Mouse (Mus musculus) midbrain, embryonic 14.5 days (tissue): ENCODE results near the gene Brat1. TPM values are rescaled to one million over a fixed set of nuclear protein-coding genes. Genes with fewer than 3 reads are reported as not detected.
"Not testable (repeated sequence)": the region's sequence is repeated elsewhere in the genome, so short reads cannot be mapped to it uniquely, and the experiment has no call there.

Source experiments
- ATAC-seq: fragments of 200-750 bp; cut with Nextera tagmentation; 2 replicates; pipeline ENCODE4 v1.8.0; 2017; ENCODE audit warnings: moderate number of reproducible peaks, moderate library complexity; ENCODE audit not compliant: low FRiP score, low TSS enrichment
- DNase-seq: peaks from one replicate; pipeline ENCODE4 v3.0.0-alpha.2; 2015
- H3K27ac ChIP-seq: fragments of 300-500 bp; sonication (generic); replicated peaks from 2 replicates; pipeline ENCODE4 v1.5.1; 2014; ENCODE audit warnings: mild to moderate bottlenecking, low read depth, low read length, moderate library complexity
- H3K27me3 ChIP-seq: fragments of 300-500 bp; sonication (generic); 2 replicates; pipeline ENCODE4 v1.6.1; 2014; ENCODE audit warnings: low read length, control low read depth, mixed read lengths; ENCODE audit not compliant: control insufficient read depth, insufficient read depth
- H3K36me3 ChIP-seq: fragments of 300-500 bp; sonication (generic); 2 replicates; pipeline ENCODE4 v1.6.1; 2014; ENCODE audit warnings: low read length, control low read depth; ENCODE audit not compliant: control insufficient read depth, insufficient read depth
- H3K4me1 ChIP-seq: fragments of 300-500 bp; sonication (generic); 2 replicates; pipeline ENCODE4 v1.6.1; 2014; ENCODE audit warnings: mild to moderate bottlenecking, antibody characterized with exemption, low read length, control low read depth; ENCODE audit not compliant: control insufficient read depth, insufficient read depth
- H3K4me2 ChIP-seq: fragments of 300-500 bp; sonication (generic); 2 replicates; pipeline ENCODE4 v1.6.1; 2014; ENCODE audit warnings: mild to moderate bottlenecking, low read length, moderate library complexity
- H3K4me3 ChIP-seq: fragments of 300-500 bp; sonication (generic); replicated peaks from 2 replicates; pipeline ENCODE4 v1.5.1; 2014; ENCODE audit warnings: low read depth, low read length
- H3K9ac ChIP-seq: fragments of 300-500 bp; sonication (generic); replicated peaks from 2 replicates; pipeline ENCODE4 v1.6.1; 2014; ENCODE audit warnings: mild to moderate bottlenecking, low read length, moderate library complexity
- H3K9me3 ChIP-seq: fragments of 300-500 bp; sonication (generic); 2 replicates; pipeline ENCODE4 v1.6.1; 2016; ENCODE audit warnings: low read length, control low read depth, mixed read lengths; ENCODE audit not compliant: control insufficient read depth
- WGBS: fragments of 180-500 bp; shearing (Covaris S2); extraction: QIAGEN DNeasy Blood & Tissue Kit; methylation state at CpG from one replicate; pipeline ENCODE4 v1.1.7; 2014; 5-methylcytosine and 5-hydroxymethylcytosine counted together
- polyA plus RNA-seq: library from polyadenylated mRNA; unstranded; fragments of >200 nt; fragmentation: Nextera tagmentation; extraction: Ambion mirVana; gene quantifications from 2 replicates; pipeline ENCODE4 v1.2.1, GENCODE M21; 2014

Brat1 gene
- polyA plus RNA-seq, 1 experiment from 2014 or later = 19.0 TPM

DNA sequence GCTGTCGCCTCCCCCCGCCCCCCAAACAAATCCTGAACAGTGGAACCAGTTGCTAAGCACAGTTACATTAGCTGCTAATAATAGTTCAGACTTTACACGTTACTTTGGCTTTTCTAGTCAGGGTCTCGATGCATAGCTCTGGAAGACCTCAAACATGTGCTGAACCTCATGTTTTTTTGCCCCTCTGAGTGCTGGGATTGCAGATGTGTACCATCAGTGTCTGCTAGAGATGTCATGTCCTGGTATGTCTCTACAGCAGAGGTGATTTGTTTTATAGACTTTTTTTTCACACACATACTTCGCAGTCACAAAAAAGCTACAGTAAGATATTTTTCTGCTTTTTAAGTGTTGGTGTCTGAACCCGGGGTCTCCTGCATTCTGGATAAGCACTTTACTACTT, 32.7 kb upstream of the Brat1 start:
- 94% methylated on average over 6 of the region's 6 CpGs for WGBS
- no peak overlapping the region for H3K9ac ChIP-seq
- peaks cover 72% of the 10 kb centered on the region for H3K36me3 ChIP-seq
- H3K4me1 ChIP-seq = no peaks in the 10 kb centered on the region
- H3K27me3 ChIP-seq = no peaks in the 10 kb centered on the region
- no peak overlapping the region for H3K27ac ChIP-seq
- ATAC-seq = no peak
- H3K4me2 ChIP-seq = no peak overlapping the region
- no peak for DNase-seq
- peaks cover 3% of the 10 kb centered on the region; the same call in 1 of the 2 replicates for H3K9me3 ChIP-seq
- H3K4me3 ChIP-seq = no peak overlapping the region

- 96% methylated on average over 6 of the region's 6 CpGs for WGBS
- ATAC-seq, H3K9me3 ChIP-seq, H3K9ac ChIP-seq, H3K4me3 ChIP-seq, H3K27me3 ChIP-seq, H3K4me1 ChIP-seq, H3K27ac ChIP-seq, DNase-seq, H3K4me2 ChIP-seq: not testable (repeated sequence)
- peaks cover 74% of the 10 kb centered on the region for H3K36me3 ChIP-seq
Observed at GRCm38 (mm10) chr5:140672603-140673002, 32.2 kb upstream of the Brat1 start.

GRCm38 (mm10) chr5:140674036-140674435, 30.8 kb upstream of the Brat1 start:
- DNase-seq (no peak), ATAC-seq (no peak)
- Histone ChIP-seq H3K4me2 (no peak overlapping the region), H3K4me1 (no peaks in the 10 kb centered on the region), H3K36me3 (peaks cover 78% of the 10 kb centered on the region), H3K27ac (no peak overlapping the region), H3K27me3 (no peaks in the 10 kb centered on the region), H3K9me3 (no peaks in the 10 kb centered on the region; the same call in 1 of the 2 replicates), H3K4me3 (no peak overlapping the region), H3K9ac (no peak overlapping the region)
- WGBS = 91% methylated on average over 17 of the region's 17 CpGs

DNA sequence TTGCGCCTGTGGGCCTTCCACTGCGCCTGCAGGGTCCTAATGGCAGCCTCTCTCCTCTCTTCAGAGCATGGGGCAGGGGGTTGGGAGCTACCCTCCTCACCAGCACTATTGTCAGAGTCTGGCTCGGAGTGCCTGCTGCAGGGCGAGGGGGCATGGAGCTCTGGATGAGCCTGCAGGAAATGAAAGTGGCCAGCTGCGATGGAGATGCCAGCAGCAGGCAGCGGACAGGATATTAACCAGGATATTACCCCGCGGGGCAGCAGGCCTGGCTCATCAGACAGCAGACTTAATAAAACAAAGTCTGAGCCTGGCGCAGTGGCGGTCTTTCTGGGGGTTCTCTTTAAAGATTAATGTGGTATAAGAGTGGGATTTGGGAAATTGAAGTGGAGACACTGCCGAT, 29.7 kb upstream of the Brat1 start:
- DNase-seq = peak; percentile 36
- Histone ChIP-seq H3K36me3 (peaks cover 77% of the 10 kb centered on the region), H3K27ac (0 out of 2 replicates have a peak overlapping the region, but pooled peaks have one; percentile 26), H3K4me2 (no peak overlapping the region), H3K9ac (no peak overlapping the region), H3K4me3 (no peak overlapping the region), H3K4me1 (no peaks in the 10 kb centered on the region), H3K27me3 (no peaks in the 10 kb centered on the region), H3K9me3 (no peaks in the 10 kb centered on the region)
- ATAC-seq = no peak
- 74% methylated on average over 11 of the region's 11 CpGs for WGBS

- peak overlapping the region; percentile 22; the same call in 1 of the 2 replicates for H3K27ac ChIP-seq
Observed at GRCm38 (mm10) chr5:140675640-140676039, 29.2 kb upstream of the Brat1 start.

GRCm38 (mm10) chr5:140677137-140677536, 27.7 kb upstream of the Brat1 start:
- ATAC-seq = no peak
- DNase-seq = no peak
- Histone ChIP-seq H3K9ac (no peak overlapping the region), H3K9me3 (no peaks in the 10 kb centered on the region), H3K4me3 (no peak overlapping the region), H3K27me3 (no peaks in the 10 kb centered on the region), H3K4me1 (no peaks in the 10 kb centered on the region), H3K36me3 (peaks cover 69% of the 10 kb centered on the region), H3K4me2 (no peak overlapping the region), H3K27ac (no peak overlapping the region)
- 93% methylated on average over 6 of the region's 6 CpGs for WGBS

More at GRCm38 (mm10) chr5:140675640-140676039, 29.2 kb upstream of the Brat1 start:
- Histone ChIP-seq H3K4me1 (no peaks in the 10 kb centered on the region), H3K27me3 (no peaks in the 10 kb centered on the region), H3K4me3 (no peak overlapping the region), H3K4me2 (no peak overlapping the region), H3K9ac (no peak overlapping the region), H3K36me3 (peaks cover 76% of the 10 kb centered on the region), H3K9me3 (no peaks in the 10 kb centered on the region)
- ATAC-seq (no peak), DNase-seq (no peak)
- WGBS = 92% methylated on average over 11 of the region's 11 CpGs

DNA sequence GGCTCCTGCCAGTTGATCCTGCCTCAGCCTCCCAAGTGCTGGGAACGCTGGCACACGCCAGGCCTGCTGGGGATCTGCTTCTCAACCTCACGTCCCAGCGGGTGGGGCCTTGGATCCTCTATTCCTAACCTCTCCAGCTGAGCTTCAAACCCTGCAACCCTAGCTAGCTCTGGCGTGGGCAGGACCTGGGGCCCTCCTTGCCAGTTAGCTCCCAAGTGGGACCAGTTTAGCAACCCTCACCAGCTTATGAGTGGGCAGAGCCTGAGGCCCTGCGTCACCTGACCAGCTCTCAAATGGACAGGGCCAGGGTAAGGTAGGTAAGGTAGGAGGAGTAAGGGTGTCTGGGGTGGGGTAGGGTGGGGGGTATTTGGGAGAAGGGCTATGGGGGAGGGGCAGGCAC, 24.8 kb upstream of the Brat1 start:
- no peak overlapping the region for H3K4me3 ChIP-seq
- H3K4me1 ChIP-seq = no peaks in the 10 kb centered on the region
- no peaks in the 10 kb centered on the region for H3K27me3 ChIP-seq
- H3K4me2 ChIP-seq = no peak overlapping the region
- H3K27ac ChIP-seq = no peak overlapping the region
- 84% methylated on average over 6 of the region's 6 CpGs for WGBS
- peaks cover 57% of the 10 kb centered on the region for H3K36me3 ChIP-seq
- no peak overlapping the region for H3K9ac ChIP-seq
- ATAC-seq = no peak
- no peak for DNase-seq
- H3K9me3 ChIP-seq = no peaks in the 10 kb centered on the region

DNA sequence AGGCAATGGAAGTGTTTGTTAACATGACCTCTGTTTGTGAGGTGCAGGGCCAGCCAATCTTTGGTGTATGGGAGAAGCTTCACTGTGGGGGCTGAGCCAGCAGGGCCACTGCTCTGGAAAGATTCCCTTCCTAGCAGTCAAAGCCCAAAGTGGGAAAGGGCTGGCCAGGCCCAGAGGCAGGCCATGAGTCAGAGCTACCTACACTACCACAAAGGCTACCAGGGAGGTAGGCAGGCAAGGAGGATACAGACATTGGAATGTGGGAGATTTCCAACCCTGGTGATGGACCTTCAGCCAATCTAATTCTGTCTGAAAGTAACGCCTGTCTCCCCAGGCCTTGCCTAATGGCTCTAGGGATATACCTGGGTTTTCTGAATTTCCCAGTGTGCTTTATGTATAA, 23.9 kb upstream of the Brat1 start:
- no peaks in the 10 kb centered on the region for H3K4me1 ChIP-seq
- no peak overlapping the region for H3K9ac ChIP-seq
- H3K4me3 ChIP-seq = no peak overlapping the region
- H3K36me3 ChIP-seq = peaks cover 53% of the 10 kb centered on the region
- H3K9me3 ChIP-seq = no peaks in the 10 kb centered on the region
- no peak for ATAC-seq
- DNase-seq = no peak
- no peaks in the 10 kb centered on the region for H3K27me3 ChIP-seq
- 77% methylated on average over 1 of the region's 1 CpGs for WGBS
- H3K27ac ChIP-seq = no peak overlapping the region
- H3K4me2 ChIP-seq = no peak overlapping the region

DNA sequence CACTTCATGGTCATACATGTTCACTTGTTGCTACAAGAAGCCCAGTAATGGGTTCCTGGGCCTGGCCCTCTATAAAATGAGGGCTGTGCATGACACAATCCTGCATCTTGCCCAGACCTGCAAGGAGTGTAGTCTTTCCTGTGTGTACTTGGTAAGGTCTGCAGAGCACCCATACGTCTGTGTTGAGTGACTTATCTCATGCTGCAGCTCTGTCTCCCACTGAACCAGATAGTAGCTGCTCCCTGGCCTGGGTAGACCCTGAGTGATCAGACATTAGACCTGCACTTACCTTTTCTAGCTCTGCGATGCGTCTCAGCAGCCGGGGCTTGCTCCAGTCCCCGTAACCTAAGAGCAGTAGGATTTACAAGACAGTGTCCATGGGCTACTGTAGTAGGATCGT, 22.7 kb upstream of the Brat1 start:
- Histone ChIP-seq H3K27me3 (no peaks in the 10 kb centered on the region), H3K9me3 (no peaks in the 10 kb centered on the region), H3K4me2 (no peak overlapping the region), H3K4me1 (no peaks in the 10 kb centered on the region), H3K9ac (no peak overlapping the region), H3K27ac (no peak overlapping the region), H3K4me3 (no peak overlapping the region), H3K36me3 (peaks cover 50% of the 10 kb centered on the region)
- WGBS = 94% methylated on average over 6 of the region's 6 CpGs
- ATAC-seq (no peak), DNase-seq (no peak)
